Comparison of ENCODE assay signal across 9 mouse cellular contexts in the genomic region with DNA sequence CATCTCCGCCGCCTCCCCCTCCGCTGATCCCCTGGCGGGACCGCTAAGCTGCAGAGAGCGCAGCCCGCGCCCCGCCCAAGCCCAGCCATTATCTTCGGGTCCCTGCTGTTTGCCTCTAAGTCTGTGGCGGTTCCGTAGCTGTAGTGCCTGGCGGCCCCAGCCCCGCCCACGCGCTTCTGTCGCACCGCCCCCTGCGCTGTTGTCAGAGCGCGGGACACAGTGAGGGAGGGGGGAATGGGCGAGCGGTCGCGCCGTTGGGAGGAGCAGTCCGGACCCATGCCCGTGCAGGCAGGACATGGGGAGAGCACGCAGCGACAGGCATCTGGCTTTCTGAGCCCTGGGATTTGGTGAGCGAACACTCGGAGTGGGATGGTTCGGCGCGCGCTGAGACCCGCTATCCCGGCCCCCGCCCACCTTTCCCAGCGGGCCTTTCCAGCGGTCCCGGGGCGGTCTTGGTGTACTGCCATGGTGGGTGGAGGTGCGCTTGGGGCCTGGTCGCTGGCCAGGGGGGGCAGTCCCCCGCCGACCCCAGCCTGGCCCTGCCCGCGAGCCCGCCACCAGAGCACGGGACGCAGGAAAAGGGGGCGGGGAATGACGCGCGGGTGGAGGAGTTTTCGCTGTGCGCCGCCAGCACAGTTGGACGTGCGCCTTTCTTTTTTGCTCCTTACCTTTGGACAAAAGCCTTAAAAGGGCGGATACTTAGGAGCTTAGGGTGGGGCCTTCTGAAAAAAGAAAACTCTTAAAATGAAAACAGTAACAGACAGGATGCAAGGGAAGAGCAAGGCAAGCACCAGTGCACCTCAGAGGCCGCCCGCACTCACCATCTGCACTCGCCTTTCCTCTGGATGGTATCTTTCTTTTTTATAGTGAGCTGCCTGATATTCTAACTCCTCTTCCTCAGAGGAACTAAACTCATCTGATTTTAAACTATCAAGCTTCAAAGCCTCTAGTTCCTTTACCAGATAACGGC. TPM values are rescaled to one million over a fixed set of nuclear protein-coding genes. Genes with fewer than 3 reads are reported as not detected.
DNase-seq lines count a peak whose midpoint lies in the region; ATAC-seq and TF ChIP-seq lines count a peak whose summit lies in the region.
"Had no signal": no experiment of that assay in that cellular context is flagged by ENCODE, and none has a peak within 500 bp of the region (broad histone marks: within the 10 kb centered on the region; RNA-seq: fewer than 3 reads in every experiment).

A gene (plus strand): TSS at position 205 of the 970 bp plus-strand sequence.

- TF ChIP-seq CTCF in ES-Bruce4 (IDR thresholded peaks at IDR 0.05; ENCODE audit: low read depth, low read length) = no peak
- TF ChIP-seq CTCF in heart, postnatal 0 days (IDR thresholded peaks at IDR 0.05; ENCODE audit: low read depth) = no peak
- no peak for TF ChIP-seq CTCF in liver, embryonic 14.5 days (IDR thresholded peaks at IDR 0.05; ENCODE audit: low read depth)

- H3K4me2 ChIP-seq in forebrain, embryonic 13.5 days = peak within 1 kb of the TSS; percentile 54
- peak within 1 kb of the TSS; percentile 58 for H3K4me2 ChIP-seq in heart, postnatal 0 days (ENCODE audit: low read depth, low read length)
- H3K4me2 ChIP-seq in liver, embryonic 14.5 days (ENCODE audit: low read depth) = peak within 1 kb of the TSS; percentile 58
- H3K4me2 ChIP-seq in stomach, embryonic 14.5 days (replicated peaks; ENCODE audit: low read depth, low read length) = peak within 1 kb of the TSS; percentile 32

- ATAC-seq in forebrain, embryonic 13.5 days = peak; percentile 98
- peak; percentile 98 for ATAC-seq in heart, postnatal 0 days (ENCODE audit: insufficient read depth, low read depth)
- peak; percentile 99 for ATAC-seq in liver, embryonic 14.5 days (ENCODE audit: insufficient read depth)
- ATAC-seq in stomach, embryonic 14.5 days (ENCODE audit: insufficient number of reproducible peaks, insufficient read depth, low FRiP score, low read depth) = peak; percentile 99
- ATAC-seq: Patski had no signal

- no peaks in the 10 kb centered on the region for H3K27me3 ChIP-seq in ES-Bruce4 (ENCODE audit: control insufficient read depth, insufficient read depth, low read length, poor library complexity, severe bottlenecking)
- no peaks in the 10 kb centered on the region for H3K27me3 ChIP-seq in forebrain, embryonic 13.5 days
- H3K27me3 ChIP-seq in heart, postnatal 0 days (ENCODE audit: control insufficient read depth, insufficient read depth, low read length) = no peaks in the 10 kb centered on the region
- no peaks in the 10 kb centered on the region for H3K27me3 ChIP-seq in liver, embryonic 14.5 days (ENCODE audit: control insufficient read depth, insufficient read depth, low read length)
- no peaks in the 10 kb centered on the region for H3K27me3 ChIP-seq in stomach, embryonic 14.5 days (ENCODE audit: control insufficient read depth, insufficient read depth, low read length)
- H3K27me3 ChIP-seq: Patski had no signal

- H3K4me3 ChIP-seq in ES-Bruce4 (ENCODE audit: low read depth, low read length) = peak within 1 kb of the TSS; percentile 64
- peak within 1 kb of the TSS; percentile 54 for H3K4me3 ChIP-seq in forebrain, embryonic 13.5 days
- H3K4me3 ChIP-seq in heart, postnatal 0 days (ENCODE audit: low read depth, low read length) = peak within 1 kb of the TSS; percentile 65
- peak within 1 kb of the TSS; percentile 66 for H3K4me3 ChIP-seq in liver, embryonic 14.5 days (ENCODE audit: insufficient read depth in 1 of 2, low read depth in 2 of 2, low read length in 2 of 2)
- peak within 1 kb of the TSS; percentile 43 for H3K4me3 ChIP-seq in stomach, embryonic 14.5 days (ENCODE audit: low read depth, low read length)

- TF ChIP-seq EP300 in ES-Bruce4 (IDR thresholded peaks at IDR 0.05; ENCODE audit: insufficient read depth, low read depth, low read length) = 0 out of 2 replicates have a peak, but pooled peaks have one; percentile 34
- TF ChIP-seq EP300 in heart, postnatal 0 days (IDR thresholded peaks at IDR 0.05; ENCODE audit: low read depth) = 0 out of 2 replicates have a peak, but pooled peaks have one; percentile 49
- peak; percentile 35; the same call in 1 of the 2 replicates for TF ChIP-seq EP300 in liver, embryonic 14.5 days (IDR thresholded peaks at IDR 0.05; ENCODE audit: low read depth)

- H3K4me1 ChIP-seq in ES-Bruce4 (ENCODE audit: control insufficient read depth, insufficient read depth, low read length) = no peaks in the 10 kb centered on the region
- no peaks in the 10 kb centered on the region for H3K4me1 ChIP-seq in forebrain, embryonic 13.5 days
- no peaks in the 10 kb centered on the region for H3K4me1 ChIP-seq in heart, postnatal 0 days (ENCODE audit: control insufficient read depth, insufficient read depth)
- no peaks in the 10 kb centered on the region; a peak in 1 of 4 replicates for H3K4me1 ChIP-seq in liver, embryonic 14.5 days (replicated peaks; ENCODE audit: control insufficient read depth in 2 of 2, insufficient read depth in 2 of 2, low read length in 1 of 2)
- no peaks in the 10 kb centered on the region for H3K4me1 ChIP-seq in stomach, embryonic 14.5 days (ENCODE audit: control insufficient read depth, insufficient read depth, low read length)

- H3K27ac ChIP-seq in ES-Bruce4 (ENCODE audit: insufficient read depth, low read length) = peak within 1 kb of the TSS; percentile 37
- peak within 1 kb of the TSS; percentile 95 for H3K27ac ChIP-seq in forebrain, embryonic 13.5 days
- H3K27ac ChIP-seq in heart, postnatal 0 days (ENCODE audit: low read depth) = peak within 1 kb of the TSS; percentile 94
- peak within 1 kb of the TSS; percentile 39 for H3K27ac ChIP-seq in liver, embryonic 14.5 days
- peak within 1 kb of the TSS; percentile 87 for H3K27ac ChIP-seq in stomach, embryonic 14.5 days (ENCODE audit: low read length)

- peak within 1 kb of the TSS; percentile 68 for H3K9ac ChIP-seq in ES-Bruce4 (ENCODE audit: low read depth, poor library complexity, severe bottlenecking)
- H3K9ac ChIP-seq in forebrain, embryonic 13.5 days = peak within 1 kb of the TSS; percentile 70
- peak within 1 kb of the TSS; percentile 48 for H3K9ac ChIP-seq in heart, postnatal 0 days (replicated peaks; ENCODE audit: low read depth, low read length)
- peak within 1 kb of the TSS; percentile 52 for H3K9ac ChIP-seq in liver, embryonic 14.5 days (replicated peaks)
- H3K9ac ChIP-seq in stomach, embryonic 14.5 days (replicated peaks; ENCODE audit: low read depth, low read length) = 0 out of 2 replicates have a peak within 1 kb of the TSS, but pooled peaks have one; percentile 15

- no peaks in the 10 kb centered on the region for H3K36me3 ChIP-seq in ES-Bruce4 (ENCODE audit: control insufficient read depth, insufficient read depth, low read length, poor library complexity, severe bottlenecking)
- no peaks in the 10 kb centered on the region for H3K36me3 ChIP-seq in forebrain, embryonic 13.5 days (ENCODE audit: poor library complexity, severe bottlenecking)
- no peaks in the 10 kb centered on the region for H3K36me3 ChIP-seq in heart, postnatal 0 days (replicated peaks; ENCODE audit: control insufficient read depth, insufficient read depth, low read length)
- H3K36me3 ChIP-seq in liver, embryonic 14.5 days (replicated peaks; ENCODE audit: control insufficient read depth, insufficient read depth, low read depth) = no peaks in the 10 kb centered on the region
- no peaks in the 10 kb centered on the region for H3K36me3 ChIP-seq in stomach, embryonic 14.5 days (ENCODE audit: control insufficient read depth, insufficient read depth, low read length)

- no peaks in the 10 kb centered on the region for H3K9me3 ChIP-seq in ES-Bruce4 (replicated peaks; ENCODE audit: control insufficient read depth, insufficient read depth, low read length, poor library complexity, severe bottlenecking)
- H3K9me3 ChIP-seq in forebrain, embryonic 13.5 days (replicated peaks) = no peaks in the 10 kb centered on the region
- H3K9me3 ChIP-seq in heart, postnatal 0 days (replicated peaks; ENCODE audit: control insufficient read depth, low read length) = no peaks in the 10 kb centered on the region
- no peaks in the 10 kb centered on the region for H3K9me3 ChIP-seq in liver, embryonic 14.5 days (ENCODE audit: control insufficient read depth, low read length)
- H3K9me3 ChIP-seq in stomach, embryonic 14.5 days (ENCODE audit: control insufficient read depth, low read depth, low read length) = no peaks in the 10 kb centered on the region

- peak; percentile 75 for DNase-seq in cerebellum, adult 11 months
- peak; percentile 81 for DNase-seq in heart, postnatal 0 days (ENCODE audit: low spot score)
- DNase-seq in kidney, postnatal 36 days = peak; percentile 89
- peak; percentile 48 to 64 (median 55) for DNase-seq in liver, embryonic 14.5 days (ENCODE audit: low read depth in 3 of 3, low spot score in 3 of 3)
- peak; percentile 75 for DNase-seq in neural tube, embryonic 10.5 days (ENCODE audit: extremely low spot score, low spot score)

- 7% methylated on average over 60 of the region's 66 CpGs for WGBS in forebrain, embryonic 13.5 days
- 3% methylated on average over 58 of the region's 66 CpGs for WGBS in heart, postnatal 0 days
- 5% methylated on average over 63 of the region's 66 CpGs for WGBS in liver, embryonic 14.5 days (ENCODE audit: insufficient replicate concordance)
- 6% methylated on average over 63 of the region's 66 CpGs for WGBS in stomach, embryonic 14.5 days

- TF ChIP-seq POLR2A in ES-Bruce4 (IDR thresholded peaks at IDR 0.05; ENCODE audit: insufficient read depth, low read length) = no peak

RNA-seq across cellular contexts. Expression of the gene that starts here (rescaled TPM):
- polyA plus RNA-seq in ES-Bruce4 (2011; ENCODE audit: insufficient read depth, insufficient read length, low read depth, missing spikeins) = 4.4 TPM in 2 replicates
- polyA plus RNA-seq in forebrain, embryonic 13.5 days (2015; fragmentation: Nextera tagmentation; extraction: Ambion mirVana) = 31.9 and 35.5 TPM in 2 replicates
- total RNA-seq in heart, postnatal 0 days (2014; rRNA removed; ENCODE audit: low replicate concordance) = 3.2 and 5.0 TPM in 2 replicates
- polyA plus RNA-seq in heart, postnatal 0 days (2015; fragmentation: Nextera tagmentation; extraction: Ambion mirVana) = 9.7 and 10.5 TPM in 2 replicates
- 2.2 and 2.3 TPM in 2 replicates for polyA plus RNA-seq in liver, embryonic 14.5 days (2012; rRNA removed)
- 3.4 and 3.6 TPM in 2 replicates for polyA plus RNA-seq in liver, embryonic 14.5 days (2014; fragmentation: Nextera tagmentation; extraction: Ambion mirVana)
- 10.4 and 15.9 TPM in 2 replicates for polyA plus RNA-seq in stomach, embryonic 14.5 days (2014; fragmentation: Nextera tagmentation; extraction: Ambion mirVana)
- polyA plus RNA-seq: Patski had no signal

Comparison
In these comparisons a context has a peak if more than half of its experiments do, and no peak if none do; other contexts are left out.
1. Peak in every context shown above with its lines: DNase-seq, ATAC-seq, H3K4me3 ChIP-seq and H3K27ac ChIP-seq.
2. H3K27ac ChIP-seq: peak in every context shown above with its lines; median percentile 95 in forebrain, embryonic 13.5 days; 94 in heart, postnatal 0 days; 87 in stomach, embryonic 14.5 days; 39 in liver, embryonic 14.5 days; 37 in ES-Bruce4.
3. H3K9ac ChIP-seq: peak in every context shown above with its lines; median percentile 70 in forebrain, embryonic 13.5 days; 68 in ES-Bruce4; 52 in liver, embryonic 14.5 days; 48 in heart, postnatal 0 days; 15 in stomach, embryonic 14.5 days.